Comparison of ENCODE assay signal across 15 mouse cellular contexts in the genomic region with DNA sequence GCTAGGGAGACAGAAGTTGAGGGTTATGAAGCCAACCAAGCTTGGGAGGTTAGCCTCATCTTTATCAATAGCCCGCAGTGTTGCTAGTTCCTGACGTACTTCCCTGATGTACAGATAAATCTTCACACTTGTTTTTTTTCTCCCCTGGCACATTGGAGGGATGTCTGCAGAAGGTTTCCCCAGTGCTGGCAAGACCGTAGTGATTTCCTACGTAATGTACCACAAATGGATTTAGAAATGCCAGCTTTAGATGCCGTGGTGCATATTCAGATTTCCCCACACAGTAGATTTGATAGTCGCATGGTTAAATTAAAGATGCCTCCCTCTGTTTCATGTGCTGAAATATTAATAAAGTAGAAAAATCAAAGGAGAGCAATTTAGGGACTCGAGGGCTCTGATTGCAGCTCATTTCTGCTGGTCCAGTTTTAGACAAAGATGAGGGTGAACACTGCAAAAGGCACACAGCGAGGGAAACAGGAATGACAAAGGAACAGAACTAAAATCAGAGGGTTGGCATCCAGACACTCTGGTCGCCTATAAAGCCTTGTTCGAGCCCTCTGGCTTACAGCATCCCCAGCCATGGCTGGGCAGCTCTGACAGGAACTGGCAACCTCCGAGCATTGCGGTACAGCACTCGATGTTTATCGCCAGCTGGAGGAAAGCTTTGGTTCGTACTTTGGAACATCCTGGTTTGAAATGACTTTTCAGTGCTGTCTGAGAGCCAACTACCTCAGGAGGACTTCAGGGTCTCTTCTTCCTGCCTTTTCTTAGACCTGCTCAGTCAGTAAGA.
A peak's percentile ranks its signal among the peaks of the same experiment; 100 is the strongest.
DNase-seq lines count a peak whose midpoint lies in the region; TF ChIP-seq lines count a peak whose summit lies in the region.
"Had no signal": no experiment of that assay in that cellular context is flagged by ENCODE, and none has a peak within 500 bp of the region (broad histone marks: within the 10 kb centered on the region; RNA-seq: fewer than 3 reads in every experiment).

No protein-coding gene starts in this region.

- intact Hi-C loops in heart, postnatal 10 days (cut with DNase I): no loop called here
- intact Hi-C loops in left cerebral cortex, postnatal 14 days (cut with DNase I): loop anchor here (5.0 kb wide), 1 partner anchor 52 kb away; no protein-coding TSS in a partner anchor
- intact Hi-C loops in left cerebral cortex, postnatal 4 days (cut with DNase I): no loop called here

- TF ChIP-seq POLR2A in brain, embryonic 14.5 days (IDR thresholded peaks at IDR 0.05; ENCODE audit: borderline replicate concordance, extremely low read depth, insufficient read depth, insufficient read length, poor library complexity, severe bottlenecking): no peak

- no peak for TF ChIP-seq CTCF in brain, embryonic 14.5 days (IDR thresholded peaks at IDR 0.05; ENCODE audit: borderline replicate concordance, extremely low read depth, insufficient read depth, insufficient read length)

- DNase-seq in heart, adult 11 months: peak; percentile 61
- no peak for DNase-seq in heart, postnatal 10 days
- DNase-seq in left cerebral cortex, postnatal 14 days (ENCODE audit: low spot score in 2 of 2): peak; percentile 45 to 55
- no peak for DNase-seq in left cerebral cortex, postnatal 4 days
- DNase-seq in brain, embryonic 14.5 days (ENCODE audit: low read depth): peak; percentile 27
- peak; percentile 55 for DNase-seq in telencephalon, adult 2 months (ENCODE audit: low read depth, low spot score)
- DNase-seq: adrenal gland, postnatal 25 days; B cell, adult 2 months; cerebellum, adult 2 months; cerebellum, postnatal 36 days; gastrocnemius, postnatal 10 days; heart, postnatal 36 days; kidney, adult 2 months; kidney, postnatal 36 days; right cerebral cortex, postnatal 14 days had no signal

Comparison
In these comparisons a context has a peak if more than half of its experiments do, and no peak if none do; other contexts are left out.
1. DNase-seq: peak in heart, adult 11 months (single experiment), left cerebral cortex, postnatal 14 days (2 of 2), brain, embryonic 14.5 days (single experiment) and telencephalon, adult 2 months (single experiment); none in heart, postnatal 10 days (0 of 2) and left cerebral cortex, postnatal 4 days (single experiment).